Mouse (Mus musculus) megakaryocyte progenitor cell, adult 5-6 weeks (primary cell): ENCODE measurements around the gene Prss36. TPM values are rescaled to one million over a fixed set of nuclear protein-coding genes. Genes with fewer than 3 reads are reported as not detected.
"Not testable (repeated sequence)": the region's sequence is repeated elsewhere in the genome, so short reads cannot be mapped to it uniquely, and the experiment has no call there.

Experiments used
- ATAC-seq: replicated peaks from 2 replicates; pipeline ENCODE4 v1.8.0; 2016; ENCODE audit warnings: mild to moderate bottlenecking, moderate TSS enrichment, inconsistent platforms; ENCODE audit not compliant: poor library complexity
- total RNA-seq, 2 experiments: library from RNA; stranded (forward) in 1 of 2; stranded (reverse) in 1 of 2; fragments of 157-497, 149-512 nt in 1 of 2; fragments of 200-1000 nt in 1 of 2; gene quantifications; 2 replicates each; pipeline versions ENCODE4 v1.2.3 to v1.2.4; 2015 to 2017

The Prss36 gene
- total RNA-seq (2015) = 1.5 and 2.3 TPM in 2 replicates
- total RNA-seq (2017) = 0.75 and 7.2 TPM in 2 replicates

- no peak for ATAC-seq
These were observed at the start of gene Prss36 for GRCm38 (mm10) chr7:127946470-127947023. Gene Prss36 (minus strand): TSS chr7:127946725.

GRCm38 (mm10) chr7:127993341-127993977, 46.9 kb upstream of the Prss36 start, which contains the start of gene Pycard:
Gene Pycard (minus strand): TSS chr7:127993867.
- peak; percentile 59 for ATAC-seq

GRCm38 (mm10) chr7:127992488-127993340, 46.2 kb upstream of the Prss36 start:
- peak; percentile 10 for ATAC-seq

GRCm38 (mm10) chr7:127991643-127992487, 45.3 kb upstream of the Prss36 start:
- ATAC-seq = peak; percentile 68

GRCm38 (mm10) chr7:127988904-127989303, 42.4 kb upstream of the Prss36 start:
- ATAC-seq = no peak

GRCm38 (mm10) chr7:127980606-127981005, 34.1 kb upstream of the Prss36 start:
- no peak for ATAC-seq

- no peak for ATAC-seq
These were observed 32.3 kb upstream of the Prss36 start for GRCm38 (mm10) chr7:127978856-127979255.

- 0 out of 2 replicates have a peak, but pooled peaks have one; percentile 20 for ATAC-seq
These were observed 27.9 kb upstream of the Prss36 start for GRCm38 (mm10) chr7:127974413-127974930.

GRCm38 (mm10) chr7:127967922-127968828, 21.6 kb upstream of the Prss36 start:
- peak; percentile 30 for ATAC-seq

- ATAC-seq = peak; percentile 83
These were observed 20.7 kb upstream of the Prss36 start, which contains the start of gene Fus for GRCm38 (mm10) chr7:127967004-127967921. Gene Fus (plus strand): TSS chr7:127967457.

- no peak for ATAC-seq
These were observed 19.9 kb upstream of the Prss36 start for GRCm38 (mm10) chr7:127966371-127966918.

GRCm38 (mm10) chr7:127959364-127959763, 12.8 kb upstream of the Prss36 start:
- no peak for ATAC-seq

GRCm38 (mm10) chr7:127952864-127953581, 6.5 kb upstream of the Prss36 start:
- peak; percentile 68 for ATAC-seq

- no peak for ATAC-seq
These were observed 1.9 kb downstream of the Prss36 start for GRCm38 (mm10) chr7:127944614-127945013.

- ATAC-seq = not testable (repeated sequence)
These were observed 4.4 kb downstream of the Prss36 start for GRCm38 (mm10) chr7:127942097-127942496.

- ATAC-seq = no peak
These were observed 10.2 kb downstream of the Prss36 start for GRCm38 (mm10) chr7:127936216-127936884.

- peak; percentile 13 for ATAC-seq
These were observed 10.8 kb downstream of the Prss36 start for GRCm38 (mm10) chr7:127935748-127936159.
